Mouse (Mus musculus) right cerebral cortex, postnatal 25 days (tissue): ENCODE measurements at regions not wholly inside any gene's neighbourhood (a gene's known extent, or its start where the extent isn't known, plus 50 kb on each side); places are given as distances from the start of the nearest gene placed in this dataset.
A peak's percentile ranks its signal among the peaks of the same experiment; 100 is the strongest.

ENCODE experiments used
- DNase-seq: peaks from one replicate; pipeline ENCODE4 v3.0.0; 2022

GRCm38 (mm10) chr1:76018588-76018987, 472.5 kb downstream of the Slc4a3 start:
- no peak for DNase-seq

- no peak for DNase-seq
These were observed 473.0 kb downstream of the Slc4a3 start for GRCm38 (mm10) chr1:76019071-76019470.

- DNase-seq, result no peak
These were observed 478.6 kb downstream of the Slc4a3 start for GRCm38 (mm10) chr1:76024650-76025049.

GRCm38 (mm10) chr1:76025389-76025788, 479.3 kb downstream of the Slc4a3 start:
- no peak for DNase-seq

GRCm38 (mm10) chr1:76029059-76029458, 483.0 kb downstream of the Slc4a3 start:
- DNase-seq, result no peak

GRCm38 (mm10) chr1:76031171-76031922, 485.3 kb downstream of the Slc4a3 start:
- DNase-seq, result no peak

GRCm38 (mm10) chr1:76031923-76032285, 485.8 kb downstream of the Slc4a3 start:
- no peak for DNase-seq

- DNase-seq, result no peak
These were observed 486.6 kb downstream of the Slc4a3 start for GRCm38 (mm10) chr1:76032626-76033025.

- no peak for DNase-seq
These were observed 490.2 kb downstream of the Slc4a3 start for GRCm38 (mm10) chr1:76036316-76036715.

- DNase-seq, result peak; percentile 29
These were observed 493.1 kb downstream of the Slc4a3 start for GRCm38 (mm10) chr1:76039029-76039655.

- no peak for DNase-seq
These were observed 493.6 kb downstream of the Slc4a3 start for GRCm38 (mm10) chr1:76039661-76040060.

- DNase-seq, result no peak
These were observed 504.2 kb downstream of the Slc4a3 start for GRCm38 (mm10) chr1:76050264-76050663.

GRCm38 (mm10) chr1:76053378-76054171, 507.5 kb downstream of the Slc4a3 start:
- no peak for DNase-seq

- no peak for DNase-seq
These were observed 519.7 kb downstream of the Slc4a3 start for GRCm38 (mm10) chr1:76065783-76066182.

- DNase-seq, result peak; percentile 86
These were observed 524.8 kb downstream of the Slc4a3 start for GRCm38 (mm10) chr1:76070831-76071321.

- DNase-seq, result no peak
These were observed 529.1 kb downstream of the Slc4a3 start for GRCm38 (mm10) chr1:76075213-76075612.

- no peak for DNase-seq
These were observed 529.8 kb downstream of the Slc4a3 start for GRCm38 (mm10) chr1:76075685-76076455.

GRCm38 (mm10) chr1:76080241-76080640, 534.2 kb downstream of the Slc4a3 start:
- no peak for DNase-seq

GRCm38 (mm10) chr1:76081700-76082099, 535.6 kb downstream of the Slc4a3 start:
- no peak for DNase-seq

GRCm38 (mm10) chr1:76083273-76084036, 537.4 kb downstream of the Slc4a3 start:
- DNase-seq, result no peak

GRCm38 (mm10) chr1:76091031-76091430, 545.0 kb downstream of the Slc4a3 start:
- DNase-seq, result no peak

GRCm38 (mm10) chr1:76113281-76113680, 567.2 kb downstream of the Slc4a3 start:
- DNase-seq, result no peak
